Mouse (Mus musculus) adrenal gland, postnatal 14 days (tissue): ENCODE measurements around the gene A4galt. TPM values are rescaled to one million over a fixed set of nuclear protein-coding genes. Genes with fewer than 3 reads are reported as not detected.

Source experiments
- DNase-seq: peaks from one replicate; pipeline ENCODE4 v3.0.0; 2021; ENCODE audit warnings: mixed read lengths
- total RNA-seq: library from RNA; stranded (reverse); gene quantifications from 2 replicates; pipeline ENCODE4 v1.2.3, GENCODE M21; 2021

A4galt gene
- total RNA-seq, 1 experiment from 2014 or later: 10.1 TPM

DNA sequence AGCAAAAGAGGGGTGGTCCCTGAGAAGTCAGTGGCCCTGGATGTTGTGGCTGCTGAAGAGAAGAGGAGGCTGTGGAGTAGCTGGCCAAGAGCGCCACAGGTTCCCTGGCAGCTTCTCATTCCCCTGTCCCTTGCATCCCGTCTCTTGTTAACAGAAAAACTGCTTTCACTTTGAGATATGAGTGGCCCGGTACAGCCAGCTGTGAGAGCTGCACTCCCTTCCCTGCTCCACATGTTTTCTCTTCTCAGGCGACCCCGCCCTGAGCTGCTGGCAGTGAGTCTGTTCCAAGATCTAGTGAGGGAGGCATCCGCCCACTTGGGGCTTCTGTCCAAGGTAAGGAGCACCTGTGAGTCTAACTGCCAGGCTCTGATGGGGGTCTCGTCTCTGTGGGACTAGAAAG lies 16.9 kb upstream of the A4galt start:
- peak; percentile 25 for DNase-seq

DNA sequence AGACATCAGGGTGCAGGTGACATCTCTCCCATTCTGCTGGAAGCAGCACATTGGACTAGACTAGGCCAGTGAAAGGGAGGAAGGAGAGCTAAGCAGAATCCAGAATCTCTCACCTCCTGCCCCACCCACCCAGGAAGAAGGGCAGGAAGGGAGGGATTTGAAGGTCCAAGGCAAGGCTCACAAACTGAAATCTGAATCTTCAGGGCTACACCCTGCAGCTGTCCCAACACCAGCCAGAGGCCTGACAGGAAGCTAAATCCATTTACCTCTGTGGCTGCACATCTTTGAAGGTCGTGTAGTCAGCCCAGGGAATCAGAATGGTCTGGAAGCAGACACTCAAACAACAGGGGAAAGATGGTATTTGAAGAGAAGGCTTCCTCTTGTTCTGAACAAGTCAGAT lies 13.7 kb upstream of the A4galt start:
- DNase-seq: peak; percentile 15

DNA sequence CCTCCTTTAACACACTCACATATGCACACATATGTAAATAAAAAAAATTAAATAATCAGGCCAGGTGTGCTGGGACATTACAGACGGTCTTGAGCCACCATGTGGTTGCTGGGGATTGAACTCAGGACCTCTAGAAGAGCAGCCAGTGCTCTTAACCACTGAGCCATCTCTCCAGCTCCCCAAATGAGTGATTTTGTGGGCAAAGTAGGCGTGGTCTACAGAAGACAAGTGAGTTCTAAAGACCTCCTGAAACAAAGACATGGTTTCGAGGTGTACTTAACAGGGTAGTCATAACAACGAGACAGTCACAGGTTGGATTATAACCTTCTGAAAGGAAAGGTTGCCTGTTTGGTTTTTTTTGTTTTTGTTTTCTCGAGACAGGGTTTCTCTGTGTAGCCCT lies 11.8 kb upstream of the A4galt start:
- no peak for DNase-seq

DNA sequence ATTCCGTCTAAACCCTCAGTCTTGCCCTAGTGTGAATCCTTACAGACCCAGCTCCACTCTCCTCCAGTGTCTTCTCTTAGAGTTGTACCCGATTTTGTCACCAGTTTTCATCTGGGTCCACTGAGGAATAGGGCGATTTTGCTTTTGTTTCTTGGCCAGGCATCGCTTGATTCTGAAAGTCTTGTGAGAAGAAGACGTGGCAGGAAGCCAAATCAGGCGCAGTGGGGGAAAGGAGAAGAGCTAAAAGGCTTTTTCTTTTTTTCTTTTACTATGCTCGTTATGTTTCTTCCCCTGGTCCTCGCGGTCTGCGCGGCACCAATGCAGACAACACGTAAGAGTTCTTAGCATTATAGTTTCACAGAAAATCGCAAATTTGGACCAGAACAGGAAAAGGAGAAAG lies 6.3 kb upstream of the A4galt start:
- DNase-seq: peak; percentile 23

DNA sequence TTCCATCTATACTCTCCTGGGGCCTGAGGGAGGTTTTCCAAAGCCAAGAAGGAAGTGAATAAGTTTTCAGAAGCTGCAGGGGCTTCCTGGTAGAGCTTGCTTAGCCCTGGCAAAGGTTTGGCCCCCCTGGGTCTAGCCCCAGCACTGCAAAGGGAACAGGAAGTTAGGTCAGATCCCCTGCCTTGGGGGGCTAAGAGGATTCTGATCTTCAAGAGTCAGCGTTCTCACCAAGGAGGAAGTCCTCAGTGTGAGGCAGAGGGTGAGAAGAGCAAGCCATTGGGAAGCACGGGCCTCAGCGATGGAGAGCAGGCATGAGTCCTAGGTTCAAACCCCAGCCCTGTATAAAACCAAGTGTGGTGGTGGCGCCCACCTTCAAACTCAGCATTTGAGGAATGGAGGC lies 4.9 kb upstream of the A4galt start:
- DNase-seq: no peak

DNA sequence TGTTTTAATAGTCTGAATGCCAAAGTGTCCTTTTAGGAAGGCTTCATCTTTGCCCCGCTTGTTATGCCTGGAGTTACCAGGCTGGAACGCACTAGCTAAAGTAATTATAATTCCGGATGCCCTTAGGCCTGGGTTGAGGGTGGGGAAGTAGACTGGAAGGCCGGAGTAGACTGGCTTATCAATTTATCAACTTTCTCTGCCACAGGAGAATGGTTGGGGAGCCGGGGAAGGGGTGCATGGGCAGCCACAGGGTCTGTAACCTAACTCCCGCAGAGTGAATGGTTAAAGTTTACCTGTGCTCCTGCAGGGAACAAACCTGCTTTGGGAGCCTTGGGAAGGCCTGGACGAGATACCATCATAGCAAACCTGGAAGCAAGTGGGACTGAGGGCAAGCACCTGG lies 4.4 kb upstream of the A4galt start:
- DNase-seq: no peak

DNA sequence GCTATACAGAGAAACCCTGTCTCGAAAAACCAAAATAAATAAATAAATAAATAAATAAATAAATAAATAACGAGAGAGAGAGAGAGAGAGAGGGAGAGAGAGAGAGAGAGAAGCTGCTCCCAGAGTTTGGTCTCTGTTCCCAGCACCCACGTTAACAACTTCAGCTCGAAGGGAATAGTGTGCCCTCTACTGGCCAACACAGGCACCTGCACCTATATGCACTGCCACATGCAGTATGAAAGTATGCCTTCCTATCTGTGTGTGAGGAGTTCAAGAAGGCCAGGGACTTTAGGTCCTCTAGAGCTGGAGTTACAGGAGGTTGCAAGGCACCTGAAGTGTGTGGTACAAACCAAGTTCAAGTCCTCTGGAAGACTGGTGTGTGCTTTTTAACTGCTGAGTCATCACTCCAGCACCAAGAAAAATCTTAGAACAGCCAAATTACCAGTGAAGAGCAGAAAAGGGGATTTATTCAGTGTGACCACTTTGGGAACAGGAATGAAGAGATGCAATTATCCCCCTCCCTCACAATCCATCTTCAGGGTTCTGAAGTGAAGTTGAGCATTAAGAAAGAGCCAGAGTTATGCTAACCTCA lies 3.7 kb upstream of the A4galt start:
- no peak for DNase-seq

DNA sequence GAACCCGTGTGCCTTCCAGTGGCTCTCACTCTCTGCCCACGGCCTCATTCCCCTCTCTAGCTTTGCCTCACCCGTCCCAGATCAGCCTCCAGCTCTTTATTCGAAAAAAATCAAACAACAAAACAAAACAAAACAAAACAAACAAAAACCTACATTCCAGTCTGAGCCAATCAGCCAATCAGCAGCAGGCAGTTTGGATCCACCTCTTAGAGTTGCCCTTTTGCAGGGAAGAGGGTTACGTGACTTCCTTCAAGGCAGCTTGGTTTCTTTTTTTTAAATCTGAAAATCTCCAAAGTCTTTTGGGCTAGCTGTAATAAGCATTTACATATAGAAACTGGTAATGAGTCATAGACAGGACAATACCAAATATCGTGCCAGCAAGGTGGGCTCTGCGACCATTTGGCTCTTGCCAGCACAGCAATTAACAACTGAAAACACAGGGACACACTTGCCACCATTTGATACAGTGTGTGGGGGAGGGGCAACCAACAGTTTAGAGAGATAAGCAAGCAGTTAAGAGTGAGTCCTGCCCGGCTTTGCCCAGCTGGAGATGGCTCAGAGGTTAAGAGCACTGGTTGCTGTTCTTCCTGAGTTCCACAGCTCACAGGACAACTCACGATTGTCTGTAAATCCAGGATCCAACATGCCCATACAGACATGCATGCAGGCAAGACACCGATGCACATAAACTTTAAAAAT lies 2.9 kb upstream of the A4galt start:
- DNase-seq: no peak

DNA sequence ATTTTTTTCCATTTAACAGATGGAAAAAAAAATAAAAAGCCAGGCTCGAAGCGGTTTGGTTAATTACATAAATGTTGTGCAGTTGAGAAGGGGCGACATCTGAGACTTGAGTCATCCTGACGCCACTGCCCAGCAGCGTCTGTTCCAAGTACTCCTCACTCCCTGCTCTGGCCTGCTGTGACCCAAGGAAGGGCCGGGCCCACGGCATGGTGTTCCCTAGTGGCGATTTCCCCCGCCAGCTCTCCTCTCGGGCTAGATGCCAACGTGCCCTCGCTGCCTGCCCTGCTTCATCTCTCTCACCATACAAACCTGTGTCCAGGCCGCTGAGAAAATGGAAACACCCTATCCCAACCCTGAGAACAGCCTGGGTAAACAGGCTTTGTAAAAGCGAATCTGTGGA lies 486 bp upstream of the A4galt start:
- DNase-seq: peak; percentile 49

DNA sequence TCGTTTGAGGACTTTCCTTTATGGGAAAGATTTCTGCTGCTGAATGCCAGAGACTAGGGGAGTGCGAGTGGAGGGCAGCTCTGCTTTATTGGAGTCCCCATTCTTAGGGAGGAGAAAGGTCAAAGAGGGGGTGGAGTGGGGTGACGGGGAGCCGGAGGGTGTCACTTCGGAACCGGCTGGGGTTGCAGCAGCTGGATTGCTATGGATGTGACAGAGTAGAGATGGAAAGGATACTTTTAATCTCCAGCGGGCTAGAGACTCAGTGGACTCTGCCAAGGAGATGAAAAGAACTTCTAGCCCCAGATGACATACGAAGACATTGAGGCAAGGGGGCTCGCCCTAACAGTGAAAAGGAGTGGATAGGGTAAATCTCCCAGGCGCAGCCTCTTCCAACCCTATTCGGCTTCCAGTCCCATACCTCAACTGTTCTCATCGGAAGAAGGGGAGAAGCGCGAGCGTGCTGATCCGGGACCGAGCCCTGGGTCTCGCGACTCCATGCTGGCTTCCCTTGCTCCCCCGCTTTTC lies 861 bp downstream of the A4galt start:
- DNase-seq: no peak

DNA sequence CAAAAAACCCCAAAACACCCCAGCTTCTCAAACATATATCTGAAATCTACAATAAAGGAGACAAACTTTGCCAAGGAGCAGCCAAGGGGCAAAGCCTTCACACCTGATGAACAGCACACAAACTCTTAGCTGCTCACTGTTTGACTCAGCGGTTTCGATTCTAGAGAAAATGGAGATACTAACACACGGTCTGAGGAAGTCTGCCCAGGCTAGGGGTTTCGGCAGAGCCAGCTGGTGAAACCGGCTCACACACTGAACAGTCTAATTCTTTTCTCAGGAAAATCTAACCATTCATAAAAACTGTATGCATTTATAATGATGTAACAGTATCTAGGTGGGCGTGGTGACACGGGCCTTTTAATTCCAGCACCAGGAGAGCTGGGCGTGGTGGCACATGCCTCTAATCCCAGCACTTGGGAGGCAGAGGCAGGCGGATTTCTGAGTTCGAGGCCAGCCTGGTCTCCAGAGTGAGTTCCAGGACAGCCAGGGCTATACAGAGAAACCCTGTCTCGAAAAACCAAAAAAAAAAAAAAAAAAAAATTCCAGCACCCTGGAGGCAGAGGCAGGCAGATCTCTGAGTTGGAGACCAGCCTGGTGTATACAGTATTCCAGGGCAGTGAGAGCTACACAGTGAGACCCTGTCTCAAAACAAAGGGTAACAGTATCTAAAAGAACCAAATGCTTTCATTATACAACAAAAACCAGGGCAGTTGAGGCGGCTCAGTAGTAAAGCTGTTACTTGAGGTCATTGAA lies 1.9 kb downstream of the A4galt start:
- no peak for DNase-seq

DNA sequence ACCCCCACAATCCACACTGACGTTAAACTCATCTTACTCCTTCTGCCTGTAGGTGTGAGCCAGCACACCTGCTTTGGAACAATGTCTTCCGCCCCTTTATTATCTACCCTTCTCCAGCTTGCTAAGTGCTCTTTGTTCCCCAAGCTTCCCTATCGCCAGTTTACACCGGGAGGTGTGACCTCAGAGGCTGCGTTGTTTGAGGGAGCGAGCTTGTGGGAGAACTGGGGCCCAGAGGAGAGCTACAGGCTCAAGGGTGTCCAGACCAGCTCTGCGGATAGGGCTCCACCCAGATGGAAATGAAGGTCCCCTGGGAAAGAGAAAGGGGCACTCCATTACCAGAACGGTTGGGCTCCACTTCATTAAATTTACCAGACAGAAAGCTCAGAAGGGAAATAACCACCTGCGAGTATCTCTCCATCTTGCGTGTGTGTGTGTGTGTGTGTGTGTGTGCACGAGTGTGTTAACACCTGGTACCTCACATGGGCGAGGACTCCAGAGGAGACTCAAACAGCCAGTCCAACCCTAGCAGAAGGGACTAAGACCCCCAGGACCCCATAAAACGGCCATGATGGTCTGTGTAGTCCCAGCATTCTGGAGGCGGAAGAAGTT lies 3.2 kb downstream of the A4galt start:
- no peak for DNase-seq

DNA sequence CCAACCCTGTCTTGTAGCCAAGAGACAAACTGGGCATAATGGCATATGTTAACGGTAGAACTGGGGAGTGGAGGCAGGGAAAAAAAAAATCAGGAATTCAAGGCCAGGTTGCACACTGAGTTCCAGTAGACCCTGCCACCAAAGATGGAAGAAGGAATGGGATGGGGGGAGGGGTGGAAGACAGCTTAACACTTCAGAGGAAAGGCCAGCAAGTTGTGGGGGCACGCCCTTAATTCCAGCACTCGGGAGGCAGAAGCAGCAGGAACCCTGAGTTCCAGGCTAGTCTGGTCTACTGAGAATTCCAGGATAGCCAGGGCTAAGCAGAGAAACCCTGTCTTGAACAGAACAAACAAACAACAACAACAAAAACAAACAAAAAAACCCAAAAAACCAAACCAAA lies 7.2 kb downstream of the A4galt start:
- no peak for DNase-seq

DNA sequence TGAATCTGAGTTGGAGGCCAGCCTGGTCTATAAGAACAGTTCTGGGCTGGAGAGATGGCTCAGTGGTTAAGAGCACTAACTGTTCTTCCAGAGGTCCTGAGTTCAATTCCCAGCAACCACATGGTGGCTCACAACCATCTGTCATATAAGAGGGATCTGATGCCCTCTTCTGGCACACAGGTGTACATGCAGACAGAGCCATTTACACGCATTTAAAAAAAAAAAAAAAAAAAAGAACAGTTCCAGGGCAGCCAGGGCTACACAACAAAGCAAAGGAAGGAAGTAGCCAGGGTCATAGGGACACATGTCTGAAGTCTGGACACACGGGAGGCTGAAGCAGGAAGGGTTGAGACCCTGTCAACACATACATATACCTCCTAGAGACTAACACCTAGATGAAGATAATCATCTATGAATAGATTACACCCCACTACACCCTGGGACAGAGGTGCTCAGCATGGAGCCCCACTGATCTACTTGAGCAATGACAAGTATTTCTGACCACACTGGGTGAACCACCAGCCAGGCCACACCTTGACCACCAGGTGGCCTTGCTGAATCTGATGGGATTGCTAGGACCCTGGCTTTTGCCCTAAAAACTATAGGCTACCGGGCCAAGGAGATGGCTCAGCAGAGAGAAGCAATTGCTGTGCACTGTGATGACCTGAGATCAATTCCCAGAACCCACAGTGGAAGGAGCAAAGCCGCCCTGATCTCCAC lies 9.5 kb downstream of the A4galt start:
- no peak for DNase-seq

DNA sequence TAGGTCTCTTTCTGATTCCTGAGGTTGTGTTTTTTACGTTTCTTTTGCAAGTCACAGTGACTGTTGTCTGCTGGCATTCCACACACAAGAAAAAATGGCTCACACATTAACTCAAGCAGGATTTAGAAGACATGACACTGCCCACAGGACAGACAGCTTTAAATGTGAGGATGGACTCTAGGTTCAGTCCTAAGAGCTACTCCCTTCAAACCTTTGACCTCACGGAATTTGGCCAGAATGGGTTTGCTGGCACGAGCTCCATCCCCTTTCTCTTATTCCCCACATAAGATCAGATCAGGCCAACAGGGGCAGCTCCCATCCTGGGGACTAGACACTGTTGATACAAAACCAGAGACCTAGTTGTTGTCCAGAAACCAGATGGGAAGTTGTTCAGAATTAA lies 10.1 kb downstream of the A4galt start:
- DNase-seq: no peak

DNA sequence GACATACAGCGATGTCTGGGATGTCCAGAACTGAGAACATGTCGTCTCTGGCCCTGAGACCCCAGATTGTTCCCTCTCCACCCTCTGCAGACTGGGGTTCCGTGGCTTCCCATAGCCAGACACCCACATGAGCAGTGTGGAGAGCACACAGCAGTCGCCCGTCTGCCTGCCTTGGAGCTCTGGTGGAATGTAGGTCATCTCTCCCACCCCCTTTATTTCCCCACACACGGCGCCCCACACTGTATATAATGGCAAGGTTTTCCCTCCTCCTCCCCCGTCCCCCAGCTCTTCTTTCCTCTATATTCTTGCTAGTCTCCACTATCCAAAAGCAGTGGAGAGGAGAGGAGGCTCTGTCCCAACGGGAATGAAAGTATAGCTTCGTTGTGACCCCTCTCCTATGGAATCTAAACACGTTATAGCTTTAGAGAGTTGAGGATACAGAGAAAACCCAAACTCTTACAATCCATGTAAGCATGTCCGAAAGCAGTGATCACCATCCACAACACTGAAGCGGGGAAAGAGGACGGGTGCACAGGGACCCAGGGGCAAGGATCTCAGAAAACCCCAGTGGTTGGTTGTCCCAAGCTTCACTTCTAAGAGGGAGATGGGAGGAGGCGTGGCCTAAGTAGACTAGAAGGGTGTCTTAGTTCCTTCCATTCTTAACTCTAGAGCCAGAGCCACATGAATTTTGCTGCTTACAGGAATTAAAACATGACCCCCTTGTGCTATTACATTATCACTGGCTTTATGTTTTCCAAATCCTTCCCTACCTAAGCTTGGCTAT lies 13.9 kb downstream of the A4galt start:
- DNase-seq: no peak

DNA sequence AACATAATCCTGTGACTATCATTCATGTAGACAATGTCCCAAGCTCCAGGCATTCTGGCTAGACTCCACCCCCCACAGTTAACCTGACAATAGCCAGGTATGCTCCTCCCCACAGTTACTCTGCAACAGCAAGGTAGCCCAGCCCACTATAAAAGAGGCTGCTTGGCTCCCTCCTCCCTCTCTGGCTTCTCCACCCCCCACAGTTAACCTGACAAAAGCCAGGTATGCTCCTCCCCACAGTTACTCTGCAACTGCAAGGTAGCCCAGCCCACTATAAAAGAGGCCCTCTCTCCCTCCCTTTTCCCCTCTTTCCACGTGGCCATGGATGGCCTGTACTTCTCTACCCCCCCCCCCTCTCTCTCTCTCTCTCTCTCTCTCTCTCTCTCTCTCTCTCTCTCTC lies 14.8 kb downstream of the A4galt start:
- DNase-seq: no peak

DNA sequence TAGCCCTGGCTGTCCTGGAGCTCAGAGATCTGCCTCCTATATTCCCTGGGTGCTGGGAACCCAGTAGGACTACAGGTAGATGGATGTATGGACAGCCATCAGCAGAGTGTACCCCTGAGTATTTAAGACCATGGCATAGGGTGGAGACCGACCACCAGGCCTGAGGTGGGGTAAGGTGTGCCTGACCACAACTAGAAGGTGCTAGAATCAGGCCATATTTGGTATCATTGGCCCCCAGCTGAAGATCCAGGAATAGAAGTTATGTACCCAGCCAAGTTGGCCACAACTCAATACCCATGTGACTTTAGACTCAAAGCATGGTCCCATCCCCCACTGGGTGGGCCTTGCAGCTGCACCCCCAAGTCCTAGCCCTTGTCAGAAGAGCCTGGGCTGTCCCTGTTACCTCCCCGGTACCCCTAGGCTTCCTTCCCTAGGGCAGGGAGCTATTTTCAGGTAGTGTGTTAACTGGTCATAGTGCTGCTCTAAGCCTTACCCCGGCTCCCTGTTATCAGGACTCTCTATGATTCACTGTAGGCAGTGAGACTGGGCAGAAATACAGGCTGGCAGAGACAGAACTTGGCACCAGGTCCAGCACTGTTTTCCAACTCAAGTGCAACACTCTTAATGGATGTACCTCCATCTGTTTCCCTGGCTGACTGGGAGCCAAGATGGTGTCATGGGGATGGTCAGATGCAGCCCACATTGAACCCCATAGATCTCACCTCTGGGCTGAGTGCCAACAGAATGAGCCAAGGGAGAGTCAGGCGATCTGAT lies 18.2 kb downstream of the A4galt start:
- DNase-seq: peak; percentile 71

DNA sequence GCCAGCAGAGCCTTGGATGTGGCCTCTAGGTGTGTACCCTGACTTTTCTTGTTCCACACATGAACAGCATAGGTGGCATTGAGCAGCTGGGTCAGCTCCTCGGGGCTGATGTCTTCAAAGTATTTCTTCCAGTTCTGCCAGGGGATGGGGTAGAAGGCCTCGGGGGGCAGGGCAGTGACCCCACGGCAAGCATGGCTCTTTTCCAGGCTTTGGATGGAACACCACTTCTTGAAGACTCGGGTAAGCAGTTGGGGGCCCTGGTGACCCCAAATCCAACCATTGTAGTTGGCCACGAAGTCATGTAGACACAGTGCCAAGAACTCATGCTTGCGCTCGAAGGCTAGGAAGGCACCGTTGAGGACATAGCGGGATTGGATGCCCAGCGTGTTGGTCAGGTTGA lies 24.0 kb downstream of the A4galt start:
- DNase-seq: no peak

DNA sequence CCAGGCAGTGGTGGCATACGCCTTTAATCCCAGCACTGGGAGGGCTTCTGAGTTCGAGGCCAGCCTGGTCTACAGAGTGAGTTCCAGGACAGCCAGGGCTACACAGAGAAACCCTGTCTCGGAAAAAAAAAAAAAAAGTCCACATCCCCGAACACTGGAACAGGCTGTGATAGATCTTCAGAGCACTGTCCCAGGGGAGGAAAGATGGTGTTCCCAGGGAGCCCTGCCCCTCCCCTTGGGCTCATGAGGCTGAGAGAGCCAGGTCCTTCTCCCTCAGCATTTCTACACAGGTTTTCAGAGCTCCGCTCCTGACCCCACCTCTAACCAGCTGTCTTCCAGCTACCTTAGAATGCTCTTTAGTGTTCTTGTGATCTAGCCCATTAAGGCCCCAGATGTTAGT lies 24.7 kb downstream of the A4galt start:
- DNase-seq: no peak
